Mouse (Mus musculus) midbrain, embryonic 15.5 days (tissue): ENCODE data around the gene Gm21149. TPM values are rescaled to one million over a fixed set of nuclear protein-coding genes. Genes with fewer than 3 reads are reported as not detected.
"Not testable (repeated sequence)": the region's sequence is repeated elsewhere in the genome, so short reads cannot be mapped to it uniquely, and the experiment has no call there.

Experiments
- ATAC-seq: fragments of 200-750 bp; cut with Nextera tagmentation; replicated peaks from 2 replicates; pipeline ENCODE4 v1.8.0; 2017; ENCODE audit warnings: moderate TSS enrichment
- H3K27ac ChIP-seq: fragments of 300-500 bp; sonication (generic); 2 replicates; pipeline ENCODE4 v1.5.1; 2015; ENCODE audit warnings: mild to moderate bottlenecking, inconsistent platforms
- H3K27me3 ChIP-seq: fragments of 300-500 bp; sonication (generic); replicated peaks from 2 replicates; pipeline ENCODE4 v1.6.1; 2015; ENCODE audit warnings: inconsistent platforms
- H3K36me3 ChIP-seq: fragments of 300-500 bp; sonication (generic); replicated peaks from 2 replicates; pipeline ENCODE4 v1.6.1; 2015; ENCODE audit warnings: inconsistent platforms
- H3K4me1 ChIP-seq: fragments of 300-500 bp; sonication (generic); 2 replicates; pipeline ENCODE4 v1.6.1; 2015; ENCODE audit warnings: inconsistent platforms
- H3K4me2 ChIP-seq: fragments of 300-500 bp; sonication (generic); 2 replicates; pipeline ENCODE4 v1.6.1; 2015; ENCODE audit warnings: inconsistent platforms, mild to moderate bottlenecking, moderate library complexity
- H3K4me3 ChIP-seq: fragments of 300-500 bp; sonication (generic); 2 replicates; pipeline ENCODE4 v1.5.1; 2015; ENCODE audit warnings: mild to moderate bottlenecking, inconsistent platforms
- H3K9ac ChIP-seq: fragments of 300-500 bp; sonication (generic); 2 replicates; pipeline ENCODE4 v1.6.1; 2015; ENCODE audit warnings: mild to moderate bottlenecking, inconsistent platforms
- H3K9me3 ChIP-seq: fragments of 300-500 bp; sonication (generic); 2 replicates; pipeline ENCODE4 v1.6.1; 2016; ENCODE audit warnings: inconsistent platforms
- WGBS: fragments of 180-500 bp; shearing (Covaris S2); methylation state at CpG from one replicate; pipeline ENCODE4 v1.1.7; 2015; ENCODE audit warnings: mixed read lengths; 5-methylcytosine and 5-hydroxymethylcytosine counted together
- polyA plus RNA-seq: library from polyadenylated mRNA; unstranded; fragments of >200 nt; fragmentation: Nextera tagmentation; extraction: Ambion mirVana; gene quantifications from 2 replicates; pipeline ENCODE4 v1.2.1, GENCODE M21; 2015

Gene Gm21149
- polyA plus RNA-seq, 1 experiment from 2014 or later = not detected

DNA sequence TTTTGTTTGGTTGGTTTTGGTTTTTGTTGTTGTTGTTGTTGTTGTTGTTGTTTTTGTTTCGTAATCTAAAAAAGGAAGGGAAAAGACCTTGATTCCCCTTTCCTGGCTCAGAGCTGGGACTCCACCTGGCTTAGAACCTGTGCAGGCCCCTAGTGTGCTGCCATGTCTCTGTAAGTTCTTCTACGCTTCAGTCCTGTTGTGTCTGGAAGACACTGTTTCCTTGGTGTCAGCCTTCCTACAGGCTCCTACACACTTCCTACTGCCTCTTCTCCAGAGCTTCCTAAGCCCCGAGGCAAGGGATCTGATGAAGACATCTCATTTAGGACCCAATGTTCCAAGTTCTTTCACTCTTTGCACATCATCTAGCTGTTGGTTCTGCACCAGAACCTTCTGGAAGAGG is 22.0 kb upstream of the Gm21149 start:
- H3K4me3 ChIP-seq, H3K36me3 ChIP-seq, H3K9ac ChIP-seq, H3K4me2 ChIP-seq, H3K27ac ChIP-seq, H3K27me3 ChIP-seq, ATAC-seq, H3K4me1 ChIP-seq: not testable (repeated sequence)
- H3K9me3 ChIP-seq = peaks cover 15% of the 10 kb centered on the region
- WGBS = 80% methylated on average over 3 of the region's 3 CpGs

DNA sequence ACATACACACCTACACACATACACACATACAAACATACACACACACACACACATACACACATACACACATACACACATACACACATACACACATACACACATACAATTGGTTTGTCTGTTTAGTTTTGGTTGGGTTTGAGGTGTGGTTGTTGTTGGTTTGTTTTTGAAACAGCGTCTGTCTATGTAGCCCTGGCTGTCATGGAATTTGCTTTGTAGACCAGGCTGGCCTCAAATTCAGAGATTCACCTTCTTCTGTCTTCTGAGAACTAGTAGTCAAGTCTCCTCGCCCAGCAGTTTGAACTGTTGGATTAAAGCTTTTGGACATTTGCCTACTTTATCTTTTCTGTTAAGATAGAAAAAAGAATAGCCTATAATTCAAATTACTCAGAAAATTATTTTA is 14.6 kb upstream of the Gm21149 start:
- H3K9ac ChIP-seq, H3K4me1 ChIP-seq, H3K27ac ChIP-seq, H3K4me2 ChIP-seq, H3K36me3 ChIP-seq, ATAC-seq, H3K27me3 ChIP-seq, H3K4me3 ChIP-seq: not testable (repeated sequence)
- WGBS = 58% methylated on average over 2 of the region's 2 CpGs
- peaks cover 15% of the 10 kb centered on the region for H3K9me3 ChIP-seq

DNA sequence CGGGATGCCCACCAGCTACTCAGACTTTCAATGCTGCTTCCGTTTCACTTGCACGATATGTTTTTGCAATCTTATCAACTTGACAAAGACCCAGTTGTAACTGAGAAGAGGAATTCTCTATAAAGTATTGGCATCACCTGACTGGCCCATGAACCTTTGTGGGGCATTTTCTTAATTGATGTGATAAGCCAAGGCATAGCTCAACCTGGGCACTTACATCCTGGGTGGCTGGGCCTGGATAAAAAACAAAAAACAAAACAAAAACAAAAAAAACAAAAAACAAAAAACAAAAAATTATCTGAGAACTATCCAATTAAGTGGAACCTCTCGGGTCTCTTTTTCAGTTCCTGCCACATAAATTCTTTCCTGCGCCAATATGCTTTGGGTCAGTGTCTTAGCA is 12.4 kb upstream of the Gm21149 start:
- Histone ChIP-seq H3K27ac (no peak overlapping the region), H3K4me3 (no peak overlapping the region), H3K4me1 (no peaks in the 10 kb centered on the region), H3K9me3 (peaks cover 25% of the 10 kb centered on the region), H3K27me3 (no peaks in the 10 kb centered on the region), H3K9ac (no peak overlapping the region), H3K36me3 (no peaks in the 10 kb centered on the region), H3K4me2 (no peak overlapping the region)
- no peak for ATAC-seq
- 85% methylated on average over 5 of the region's 5 CpGs for WGBS

DNA sequence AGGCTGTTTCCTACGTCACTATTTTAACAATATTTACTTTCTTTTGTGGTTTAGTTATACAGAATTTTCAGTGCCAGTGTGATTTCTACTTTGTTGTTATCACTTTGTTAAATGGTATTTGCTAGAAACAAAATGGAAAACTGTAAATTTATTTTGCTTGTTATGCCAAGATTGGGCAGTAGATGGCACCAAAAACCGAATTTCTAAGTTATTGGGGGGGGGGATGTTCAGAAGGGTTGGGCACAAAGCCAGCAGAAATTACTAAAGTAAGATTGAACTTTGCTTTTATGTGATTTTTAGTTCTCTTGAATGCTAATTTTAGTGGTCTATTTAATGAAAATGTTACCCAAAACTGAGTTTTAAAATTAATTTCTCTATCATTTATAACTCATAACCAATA is 8.3 kb upstream of the Gm21149 start:
- H3K4me1 ChIP-seq, H3K27me3 ChIP-seq, ATAC-seq, H3K9ac ChIP-seq, H3K4me2 ChIP-seq, H3K4me3 ChIP-seq, H3K27ac ChIP-seq, H3K36me3 ChIP-seq: not testable (repeated sequence)
- 23% methylated on average over 2 of the region's 2 CpGs for WGBS
- H3K9me3 ChIP-seq = peaks cover 31% of the 10 kb centered on the region

DNA sequence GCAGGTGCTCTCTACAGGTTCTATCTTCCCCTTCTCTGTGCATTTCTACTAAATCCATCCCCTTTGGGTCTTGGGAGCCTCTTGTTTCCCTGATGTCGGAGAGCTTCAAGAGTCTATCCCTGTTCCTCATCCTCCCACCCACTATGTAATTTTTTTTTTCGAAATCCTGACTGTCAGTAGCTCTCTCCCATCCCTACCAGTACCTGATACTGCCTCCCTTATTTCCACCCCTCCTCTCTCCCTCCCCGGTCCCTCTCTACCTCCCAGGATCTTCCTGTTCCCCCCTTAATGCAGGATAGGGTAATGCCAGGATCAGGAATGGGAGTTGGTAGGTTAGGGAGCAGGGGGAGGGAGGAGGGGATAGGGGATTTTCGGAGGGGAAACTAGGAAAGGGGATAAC is 7.3 kb upstream of the Gm21149 start:
- not testable (repeated sequence) for H3K4me2 ChIP-seq, H3K9ac ChIP-seq, H3K36me3 ChIP-seq, H3K27ac ChIP-seq, H3K4me3 ChIP-seq, ATAC-seq, H3K27me3 ChIP-seq, H3K4me1 ChIP-seq
- H3K9me3 ChIP-seq = peaks cover 28% of the 10 kb centered on the region
- WGBS = 56% methylated on average over 4 of the region's 4 CpGs

DNA sequence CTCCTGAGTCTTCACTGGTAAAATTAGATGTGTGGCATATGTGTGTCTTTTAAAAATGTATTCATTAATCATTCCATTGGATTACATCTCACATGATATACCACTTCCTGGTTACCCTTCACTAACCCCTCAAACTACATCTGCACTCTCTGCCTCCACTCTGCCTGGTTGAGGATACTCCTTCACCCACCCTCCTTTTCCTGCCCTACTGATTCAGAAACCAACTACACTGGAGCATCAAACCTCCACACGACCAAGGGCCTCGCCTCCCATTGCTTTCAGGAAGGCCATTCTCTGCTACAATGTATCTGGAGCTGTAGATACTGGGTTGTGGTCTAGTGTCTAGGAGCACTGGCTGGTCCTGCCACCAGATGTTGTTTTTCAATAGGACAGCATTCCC is 6.5 kb upstream of the Gm21149 start:
- not testable (repeated sequence) for H3K27me3 ChIP-seq, H3K4me3 ChIP-seq, H3K27ac ChIP-seq, H3K4me1 ChIP-seq, H3K36me3 ChIP-seq, H3K4me2 ChIP-seq, ATAC-seq, H3K9ac ChIP-seq
- WGBS = 66% methylated on average over 2 of the region's 2 CpGs
- H3K9me3 ChIP-seq = peaks cover 31% of the 10 kb centered on the region

DNA sequence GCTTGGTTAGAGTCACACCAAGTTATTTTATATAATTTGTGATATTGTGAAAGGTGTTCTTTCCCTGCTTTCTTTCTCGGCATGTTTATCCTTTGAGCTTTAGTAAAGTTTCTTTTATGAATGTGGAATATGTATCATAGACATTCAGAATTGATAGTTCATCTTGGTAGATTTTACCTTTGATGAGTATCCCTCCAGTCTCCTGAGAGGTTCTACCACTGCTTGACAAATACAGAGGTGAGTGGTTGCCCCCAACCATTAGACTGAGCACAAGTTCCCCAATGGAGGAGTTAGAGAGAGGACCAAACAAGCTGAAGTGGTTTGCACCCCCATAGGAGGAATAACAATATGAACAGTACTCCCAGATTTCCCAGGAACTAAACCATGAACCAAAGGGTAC is 6.2 kb downstream of the Gm21149 start:
- H3K27ac ChIP-seq, H3K4me1 ChIP-seq, H3K4me2 ChIP-seq, H3K9ac ChIP-seq, H3K4me3 ChIP-seq, ATAC-seq, H3K36me3 ChIP-seq, H3K27me3 ChIP-seq: not testable (repeated sequence)
- 84% methylated on average over 1 of the region's 1 CpGs for WGBS
- H3K9me3 ChIP-seq = peaks cover 21% of the 10 kb centered on the region; the same call in 1 of the 2 replicates

DNA sequence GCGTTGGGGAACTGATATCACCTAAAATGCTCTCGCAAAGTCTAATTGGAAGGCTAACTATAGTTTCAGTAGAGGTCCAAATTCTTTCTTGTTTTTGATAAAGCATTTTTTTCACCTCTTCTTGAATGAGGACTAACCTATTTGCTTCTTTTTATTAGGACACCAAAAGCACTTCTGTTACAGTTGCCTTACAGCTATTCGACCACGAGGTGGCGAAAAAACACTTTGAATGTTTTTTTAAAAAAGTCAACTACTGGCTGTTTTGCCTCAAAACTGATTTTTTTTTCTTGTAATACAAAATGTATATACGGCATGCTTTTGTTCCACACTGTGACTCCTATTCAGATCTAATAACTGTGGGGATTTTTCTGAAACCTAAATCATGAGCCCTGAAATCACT is 8.6 kb downstream of the Gm21149 start:
- 62% methylated on average over 6 of the region's 6 CpGs for WGBS
- not testable (repeated sequence) for ATAC-seq, H3K9ac ChIP-seq, H3K27ac ChIP-seq, H3K4me3 ChIP-seq, H3K27me3 ChIP-seq, H3K4me1 ChIP-seq, H3K4me2 ChIP-seq, H3K36me3 ChIP-seq
- peaks cover 25% of the 10 kb centered on the region for H3K9me3 ChIP-seq

DNA sequence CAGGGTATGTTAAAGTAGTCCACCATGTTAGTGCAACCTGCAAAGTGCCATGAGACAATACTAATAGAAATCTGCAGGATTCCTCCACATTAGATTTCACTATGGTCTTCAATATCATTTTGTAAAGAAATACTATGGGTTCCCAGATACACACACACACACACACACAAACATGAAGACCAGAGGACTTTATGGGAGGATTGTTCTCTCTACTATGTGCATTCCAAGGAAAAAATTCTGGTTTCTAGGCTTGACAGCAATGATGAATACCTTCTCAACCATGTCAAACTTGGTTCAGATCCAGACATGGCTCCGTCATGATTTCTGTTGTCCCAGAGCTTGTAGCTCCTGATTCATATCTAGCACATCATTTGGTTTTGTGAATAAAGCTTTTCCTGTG is 10.1 kb downstream of the Gm21149 start:
- not testable (repeated sequence) for ATAC-seq, H3K9ac ChIP-seq, H3K4me2 ChIP-seq, H3K4me3 ChIP-seq, H3K27me3 ChIP-seq, H3K4me1 ChIP-seq, H3K36me3 ChIP-seq, H3K27ac ChIP-seq
- peaks cover 30% of the 10 kb centered on the region for H3K9me3 ChIP-seq
- 59% methylated on average over 1 of the region's 1 CpGs for WGBS

DNA sequence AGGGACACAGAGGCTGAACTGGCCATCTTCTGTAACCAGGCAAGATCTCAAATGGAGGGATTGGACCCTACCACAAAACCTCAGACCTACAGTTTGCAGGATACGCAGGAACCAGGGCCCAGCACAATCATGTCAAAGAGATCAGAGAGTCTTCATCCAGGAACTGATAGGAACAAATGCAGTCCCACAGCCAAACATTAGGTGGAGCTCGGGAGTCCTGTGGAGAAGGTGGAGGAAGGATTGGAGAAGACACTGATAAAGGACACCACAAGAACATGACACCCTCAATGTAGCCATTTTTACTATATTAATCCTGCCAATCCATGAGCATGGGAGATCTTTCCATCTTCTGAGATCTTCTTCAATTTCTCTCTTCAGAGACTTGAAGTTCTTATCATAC is 12.8 kb downstream of the Gm21149 start:
- not testable (repeated sequence) for H3K36me3 ChIP-seq, H3K4me1 ChIP-seq, H3K4me3 ChIP-seq, H3K4me2 ChIP-seq, H3K9ac ChIP-seq, ATAC-seq, H3K27ac ChIP-seq, H3K27me3 ChIP-seq
- peaks cover 36% of the 10 kb centered on the region for H3K9me3 ChIP-seq
- WGBS = 42% methylated on average over 2 of the region's 2 CpGs

DNA sequence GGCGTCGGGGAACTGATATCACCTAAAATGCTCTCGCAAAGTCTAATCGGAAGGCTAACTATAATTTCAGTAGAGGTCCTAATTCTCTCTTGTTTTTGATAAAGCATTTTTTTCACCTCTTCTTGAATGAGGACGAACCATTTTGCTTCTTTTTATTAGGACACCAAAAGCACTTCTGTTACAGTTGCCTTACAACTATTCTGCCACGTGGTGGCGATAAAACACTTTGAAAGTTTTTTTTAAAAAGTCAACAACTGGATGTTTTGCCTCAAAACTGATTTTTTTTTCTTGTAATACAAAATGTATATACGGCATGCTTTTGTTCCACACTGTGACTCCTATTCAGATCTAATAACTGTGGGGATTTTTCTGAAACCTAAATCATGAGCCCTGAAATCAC is 14.7 kb downstream of the Gm21149 start:
- WGBS = 61% methylated on average over 8 of the region's 8 CpGs
- H3K9me3 ChIP-seq = peaks cover 28% of the 10 kb centered on the region
- not testable (repeated sequence) for H3K27ac ChIP-seq, H3K36me3 ChIP-seq, H3K4me2 ChIP-seq, H3K4me1 ChIP-seq, H3K4me3 ChIP-seq, H3K27me3 ChIP-seq, ATAC-seq, H3K9ac ChIP-seq

DNA sequence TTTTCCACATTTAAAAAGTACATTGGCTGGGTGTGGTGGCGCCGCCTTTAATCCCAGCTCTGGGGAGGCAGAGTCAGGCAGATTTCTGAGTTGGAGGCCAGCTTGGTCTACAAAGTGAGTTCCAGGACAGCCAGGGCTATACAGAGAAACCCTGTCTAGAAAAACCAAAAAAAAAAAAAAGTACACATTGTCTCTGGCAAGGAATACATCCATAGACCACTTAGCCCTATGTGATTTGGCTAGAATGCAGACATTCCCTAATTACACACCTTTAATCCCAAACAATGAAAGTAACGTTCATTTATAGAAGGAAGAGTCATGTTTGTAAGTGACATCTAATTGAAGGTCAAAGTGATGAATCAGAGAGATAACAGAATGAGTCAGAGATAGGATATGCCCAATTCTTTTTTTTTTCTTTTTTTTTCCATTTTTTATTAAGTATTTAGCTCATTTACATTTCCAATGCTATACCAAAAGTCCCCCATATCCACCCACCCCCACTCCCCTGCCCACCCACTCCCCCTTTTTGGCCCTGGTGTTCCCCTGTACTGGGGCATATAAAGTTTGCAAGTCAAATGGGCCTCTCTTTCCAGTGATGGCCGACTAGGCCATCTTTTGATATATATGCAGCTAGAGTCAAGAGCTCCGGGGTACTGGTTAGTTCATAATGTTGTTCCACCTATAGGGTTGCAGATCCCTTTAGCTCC is 18.3 kb downstream of the Gm21149 start:
- not testable (repeated sequence) for H3K4me2 ChIP-seq, ATAC-seq
- 79% methylated on average over 3 of the region's 5 CpGs for WGBS

More for the DNA sequence above, 18.3 kb downstream of the Gm21149 start:
- not testable (repeated sequence) for H3K36me3 ChIP-seq, H3K4me3 ChIP-seq, H3K27ac ChIP-seq, H3K27me3 ChIP-seq, H3K4me1 ChIP-seq, H3K9ac ChIP-seq
- peaks cover 17% of the 10 kb centered on the region for H3K9me3 ChIP-seq
